Mouse (Mus musculus): ENCODE measurements around the gene Cass4.

DNA sequence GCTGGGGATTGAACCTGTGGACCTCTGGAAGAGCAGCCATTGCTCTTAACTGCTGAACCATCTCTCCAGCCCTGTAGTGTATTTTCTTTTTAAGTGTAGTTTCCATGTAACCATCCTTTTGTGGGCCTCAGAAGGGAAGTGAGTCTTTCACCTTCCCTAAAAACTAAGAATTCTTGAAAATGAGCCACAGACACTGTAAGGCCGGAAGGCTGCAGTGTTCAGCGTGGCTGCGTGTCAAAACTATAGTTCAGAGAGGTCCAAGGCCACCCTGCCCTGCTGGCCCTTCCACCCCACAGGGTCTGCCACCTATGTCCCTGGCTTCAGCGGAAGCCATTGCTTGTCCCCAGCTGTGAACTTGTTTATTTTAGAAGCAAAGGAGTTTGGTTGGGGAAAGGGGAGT is 12.6 kb downstream of the Cass4 start:
- TF ChIP-seq CHD2 (IDR thresholded peaks at IDR 0.05; ENCODE audit: low read length) (no peak), NELFE (IDR thresholded peaks at IDR 0.05; ENCODE audit: low read depth, low read length) (no peak), MYC (IDR thresholded peaks at IDR 0.05; ENCODE audit: low read depth, low read length) (no peak), BHLHE40 (IDR thresholded peaks at IDR 0.05; ENCODE audit: borderline replicate concordance, low read depth, low read length) (no peak), CTCF (IDR thresholded peaks at IDR 0.05 in 2 of 3, conservative IDR thresholded peaks at IDR 0.05 in 1 of 3; ENCODE audit: control insufficient read depth in 1 of 3, insufficient read depth in 1 of 3, low read depth in 2 of 3, low read length in 3 of 3, poor library complexity in 1 of 3, severe bottlenecking in 1 of 3) (no peak), E2F4 (IDR thresholded peaks at IDR 0.05; ENCODE audit: borderline replicate concordance, low read depth, low read length) (no peak), HCFC1 (IDR thresholded peaks at IDR 0.05; ENCODE audit: low read depth, low read length) (no peak), EP300 (IDR thresholded peaks at IDR 0.05; ENCODE audit: low read depth in 1 of 2, low read length in 2 of 2) (no peak)

All from MEL (cell line).